Mouse (Mus musculus): ENCODE measurements at regions not wholly inside any gene's neighbourhood (a gene's known extent, or its start where the extent isn't known, plus 50 kb on each side); places are given as distances from the start of the nearest gene placed in this dataset.
A peak's percentile ranks its signal among the peaks of the same experiment; 100 is the strongest.

- no peak for DNase-seq (ENCODE audit: low spot score)
- Histone ChIP-seq H3K9me3 (no peaks in the 10 kb centered on the region), H3K36me3 (no peaks in the 10 kb centered on the region), H3K27ac (peak overlapping the region; percentile 70; the same call in 1 of the 2 replicates), H3K27me3 (ENCODE audit: insufficient read depth, poor library complexity, severe bottlenecking) (peaks cover 17% of the 10 kb centered on the region), H3K4me3 (no peak overlapping the region), H3K4me1 (peaks cover 17% of the 10 kb centered on the region)
- 50% methylated on average over 20 of the region's 20 CpGs for WGBS
These were observed 52.2 kb upstream of the Kcng1 start for GRCm38 (mm10) chr2:168333552-168334240.

GRCm38 (mm10) chr2:168332972-168333371 lies 51.4 kb upstream of the Kcng1 start:
- Histone ChIP-seq H3K4me3 (no peak overlapping the region), H3K27ac (0 out of 2 replicates have a peak overlapping the region, but pooled peaks have one; percentile 70), H3K27me3 (ENCODE audit: insufficient read depth, poor library complexity, severe bottlenecking) (peaks cover 21% of the 10 kb centered on the region), H3K9me3 (no peaks in the 10 kb centered on the region), H3K36me3 (no peaks in the 10 kb centered on the region), H3K4me1 (peaks cover 17% of the 10 kb centered on the region)
- 40% methylated on average over 6 of the region's 6 CpGs for WGBS
- DNase-seq (ENCODE audit: low spot score) = no peak

Measured in heart, embryonic 10.5 days (tissue).